Mouse (Mus musculus) limb, embryonic 15.5 days (tissue): ENCODE data around the gene Tmem110. TPM values are rescaled to one million over a fixed set of nuclear protein-coding genes. Genes with fewer than 3 reads are reported as not detected.

Experiments
- ATAC-seq: fragments of 200-750 bp; cut with Nextera tagmentation; 2 replicates; pipeline ENCODE4 v1.8.0; 2017; ENCODE audit warnings: low read depth, moderate TSS enrichment; ENCODE audit not compliant: insufficient number of reproducible peaks, low FRiP score, low TSS enrichment
- H3K27ac ChIP-seq: fragments of 300-500 bp; sonication (generic); 2 replicates; pipeline ENCODE4 v1.5.1; 2015; ENCODE audit warnings: moderate library complexity, mild to moderate bottlenecking, inconsistent platforms
- H3K27me3 ChIP-seq: fragments of 300-500 bp; sonication (generic); 2 replicates; pipeline ENCODE4 v1.6.1; 2015; ENCODE audit warnings: inconsistent platforms
- H3K36me3 ChIP-seq: fragments of 300-500 bp; sonication (generic); 2 replicates; pipeline ENCODE4 v1.6.1; 2015; ENCODE audit warnings: inconsistent platforms
- H3K4me1 ChIP-seq: fragments of 300-500 bp; sonication (generic); 2 replicates; pipeline ENCODE4 v1.6.1; 2015; ENCODE audit warnings: inconsistent platforms
- H3K4me2 ChIP-seq: fragments of 300-500 bp; sonication (generic); 2 replicates; pipeline ENCODE4 v1.6.1; 2015; ENCODE audit warnings: mild to moderate bottlenecking, inconsistent platforms
- H3K4me3 ChIP-seq: fragments of 300-500 bp; sonication (generic); 2 replicates; pipeline ENCODE4 v1.5.1; 2015; ENCODE audit warnings: mild to moderate bottlenecking, inconsistent platforms
- H3K9ac ChIP-seq: fragments of 300-500 bp; sonication (generic); 2 replicates; pipeline ENCODE4 v1.6.1; 2015; ENCODE audit warnings: inconsistent platforms
- H3K9me3 ChIP-seq: fragments of 300-500 bp; sonication (generic); 2 replicates; pipeline ENCODE4 v1.6.1; 2016; ENCODE audit warnings: inconsistent platforms
- WGBS: fragments of 180-500 bp; shearing (Covaris S2); methylation state at CpG from one replicate; pipeline ENCODE4 v1.1.7; 2015; 5-methylcytosine and 5-hydroxymethylcytosine counted together
- polyA plus RNA-seq: library from polyadenylated mRNA; unstranded; fragments of >200 nt; fragmentation: Nextera tagmentation; extraction: Ambion mirVana; gene quantifications from 2 replicates; pipeline ENCODE4 v1.2.1, GENCODE M21; 2015

Tmem110 gene
- polyA plus RNA-seq, 1 experiment from 2014 or later, result 27.9 TPM

GRCm38 (mm10) chr14:30880811-30881717 is 55.7 kb downstream of the Tmem110 start:
- H3K4me3 ChIP-seq, result no peak overlapping the region
- peaks cover 19% of the 10 kb centered on the region; the same call in 1 of the 2 replicates for H3K4me1 ChIP-seq
- H3K4me2 ChIP-seq, result no peak overlapping the region
- no peaks in the 10 kb centered on the region for H3K27me3 ChIP-seq
- H3K9me3 ChIP-seq, result no peaks in the 10 kb centered on the region
- no peak for ATAC-seq
- H3K9ac ChIP-seq, result no peak overlapping the region
- peaks cover 9% of the 10 kb centered on the region; the same call in 1 of the 2 replicates for H3K36me3 ChIP-seq
- no peak overlapping the region for H3K27ac ChIP-seq
- whole genome bisulfite sequencing, result 76% methylated on average over 17 of the region's 17 CpGs

GRCm38 (mm10) chr14:30881718-30882108 is 56.3 kb downstream of the Tmem110 start:
- Histone ChIP-seq H3K27me3 (no peaks in the 10 kb centered on the region), H3K9me3 (no peaks in the 10 kb centered on the region), H3K4me1 (peaks cover 19% of the 10 kb centered on the region; the same call in 1 of the 2 replicates), H3K4me3 (no peak overlapping the region), H3K9ac (no peak overlapping the region), H3K4me2 (no peak overlapping the region), H3K27ac (no peak overlapping the region), H3K36me3 (peaks cover 5% of the 10 kb centered on the region; the same call in 1 of the 2 replicates)
- no peak for ATAC-seq
- 86% methylated on average over 3 of the region's 3 CpGs for WGBS

GRCm38 (mm10) chr14:30885298-30885697 is 59.9 kb downstream of the Tmem110 start:
- Histone ChIP-seq H3K9ac (no peak overlapping the region), H3K4me3 (no peak overlapping the region), H3K36me3 (no peaks in the 10 kb centered on the region), H3K4me2 (no peak overlapping the region), H3K27me3 (no peaks in the 10 kb centered on the region), H3K4me1 (peaks cover 9% of the 10 kb centered on the region), H3K9me3 (no peaks in the 10 kb centered on the region), H3K27ac (no peak overlapping the region)
- ATAC-seq, result no peak
- 19% methylated on average over 3 of the region's 3 CpGs for WGBS

- Histone ChIP-seq H3K4me3 (no peak within 1 kb of the TSS), H3K4me2 (no peak within 1 kb of the TSS), H3K4me1 (peaks cover 7% of the 10 kb centered on the region), H3K9me3 (no peaks in the 10 kb centered on the region), H3K27ac (no peak within 1 kb of the TSS), H3K36me3 (no peaks in the 10 kb centered on the region), H3K27me3 (no peaks in the 10 kb centered on the region), H3K9ac (no peak within 1 kb of the TSS)
- WGBS, result 82% methylated on average over 3 of the region's 3 CpGs
- ATAC-seq, result no peak
Observed at GRCm38 (mm10) chr14:30886204-30886603, 60.8 kb downstream of the Tmem110 start, which contains the start of gene Itih4. Gene Itih4 (plus strand): TSS chr14:30886476.

- Histone ChIP-seq H3K4me1 (peaks cover 7% of the 10 kb centered on the region), H3K9ac (no peak overlapping the region), H3K27me3 (no peaks in the 10 kb centered on the region), H3K4me3 (no peak overlapping the region), H3K9me3 (no peaks in the 10 kb centered on the region), H3K4me2 (peak overlapping the region; percentile 27), H3K36me3 (no peaks in the 10 kb centered on the region), H3K27ac (no peak overlapping the region)
- WGBS, result 11% methylated on average over 9 of the region's 9 CpGs
- ATAC-seq, result no peak
Observed at GRCm38 (mm10) chr14:30888271-30888732, 62.9 kb downstream of the Tmem110 start.

GRCm38 (mm10) chr14:30899972-30900371 is 74.6 kb downstream of the Tmem110 start:
- no peak overlapping the region for H3K4me2 ChIP-seq
- no peaks in the 10 kb centered on the region for H3K9me3 ChIP-seq
- no peak overlapping the region for H3K9ac ChIP-seq
- no peaks in the 10 kb centered on the region for H3K4me1 ChIP-seq
- H3K36me3 ChIP-seq, result no peaks in the 10 kb centered on the region
- no peak for ATAC-seq
- no peak overlapping the region for H3K4me3 ChIP-seq
- WGBS, result 74% methylated on average over 3 of the region's 3 CpGs
- no peak overlapping the region for H3K27ac ChIP-seq
- H3K27me3 ChIP-seq, result no peaks in the 10 kb centered on the region

- no peaks in the 10 kb centered on the region for H3K9me3 ChIP-seq
- H3K36me3 ChIP-seq, result no peaks in the 10 kb centered on the region
- H3K4me2 ChIP-seq, result no peak overlapping the region
- H3K9ac ChIP-seq, result no peak overlapping the region
- no peaks in the 10 kb centered on the region for H3K27me3 ChIP-seq
- no peak overlapping the region for H3K4me3 ChIP-seq
- H3K27ac ChIP-seq, result no peak overlapping the region
- ATAC-seq, result no peak
- WGBS, result 94% methylated on average over 5 of the region's 5 CpGs
- H3K4me1 ChIP-seq, result no peaks in the 10 kb centered on the region
Observed at GRCm38 (mm10) chr14:30902628-30903027, 77.2 kb downstream of the Tmem110 start.

- no peaks in the 10 kb centered on the region for H3K9me3 ChIP-seq
- H3K4me2 ChIP-seq, result no peak overlapping the region
- H3K9ac ChIP-seq, result no peak overlapping the region
- H3K27me3 ChIP-seq, result no peaks in the 10 kb centered on the region
- H3K4me1 ChIP-seq, result no peaks in the 10 kb centered on the region
- ATAC-seq, result no peak
- no peaks in the 10 kb centered on the region for H3K36me3 ChIP-seq
- WGBS, result 68% methylated on average over 3 of the region's 3 CpGs
- no peak overlapping the region for H3K4me3 ChIP-seq
- no peak overlapping the region for H3K27ac ChIP-seq
Observed at GRCm38 (mm10) chr14:30903036-30903435, 77.6 kb downstream of the Tmem110 start.

GRCm38 (mm10) chr14:30904307-30904706 is 78.9 kb downstream of the Tmem110 start:
- no peaks in the 10 kb centered on the region for H3K27me3 ChIP-seq
- H3K4me2 ChIP-seq, result no peak overlapping the region
- no peak overlapping the region for H3K27ac ChIP-seq
- no peaks in the 10 kb centered on the region for H3K9me3 ChIP-seq
- H3K36me3 ChIP-seq, result no peaks in the 10 kb centered on the region
- H3K9ac ChIP-seq, result no peak overlapping the region
- no peak overlapping the region for H3K4me3 ChIP-seq
- no peaks in the 10 kb centered on the region for H3K4me1 ChIP-seq
- 80% methylated on average over 8 of the region's 8 CpGs for WGBS
- no peak for ATAC-seq

- Histone ChIP-seq H3K9me3 (no peaks in the 10 kb centered on the region), H3K27me3 (no peaks in the 10 kb centered on the region), H3K4me1 (no peaks in the 10 kb centered on the region), H3K4me2 (no peak overlapping the region), H3K9ac (no peak overlapping the region), H3K36me3 (no peaks in the 10 kb centered on the region), H3K27ac (no peak overlapping the region), H3K4me3 (no peak overlapping the region)
- no peak for ATAC-seq
- WGBS, result 81% methylated on average over 6 of the region's 6 CpGs
Observed at GRCm38 (mm10) chr14:30906001-30906400, 80.6 kb downstream of the Tmem110 start.

GRCm38 (mm10) chr14:30907814-30908265 is 82.5 kb downstream of the Tmem110 start:
- WGBS, result 69% methylated on average over 3 of the region's 3 CpGs
- no peak for ATAC-seq
- Histone ChIP-seq H3K4me1 (no peaks in the 10 kb centered on the region), H3K27me3 (no peaks in the 10 kb centered on the region), H3K4me3 (no peak overlapping the region), H3K4me2 (no peak overlapping the region), H3K9me3 (no peaks in the 10 kb centered on the region), H3K27ac (no peak overlapping the region), H3K9ac (no peak overlapping the region), H3K36me3 (no peaks in the 10 kb centered on the region)

- no peaks in the 10 kb centered on the region for H3K4me1 ChIP-seq
- no peak overlapping the region for H3K9ac ChIP-seq
- WGBS, result 88% methylated on average over 8 of the region's 8 CpGs
- ATAC-seq, result no peak
- no peak overlapping the region for H3K4me2 ChIP-seq
- H3K36me3 ChIP-seq, result no peaks in the 10 kb centered on the region
- H3K27me3 ChIP-seq, result no peaks in the 10 kb centered on the region
- no peak overlapping the region for H3K27ac ChIP-seq
- H3K4me3 ChIP-seq, result no peak overlapping the region
- H3K9me3 ChIP-seq, result no peaks in the 10 kb centered on the region
Observed at GRCm38 (mm10) chr14:30911141-30911540, 85.8 kb downstream of the Tmem110 start.
